Mouse (Mus musculus) hindbrain, embryonic 11.5 days (tissue): ENCODE data around the gene Zfp354c. TPM values are rescaled to one million over a fixed set of nuclear protein-coding genes. Genes with fewer than 3 reads are reported as not detected.

Experiments used
- ATAC-seq: fragments of 200-750 bp; cut with Nextera tagmentation; 2 replicates; pipeline ENCODE4 v1.8.0; 2017; ENCODE audit warnings: mild to moderate bottlenecking, moderate TSS enrichment, moderate library complexity; ENCODE audit not compliant: low FRiP score
- DNase-seq: peaks from one replicate; pipeline ENCODE4 v3.0.0-alpha.2; 2015; ENCODE audit warnings: low spot score
- H3K27ac ChIP-seq: fragments of 300-500 bp; sonication (generic); 2 replicates; pipeline ENCODE4 v1.5.1; 2014; ENCODE audit warnings: mild to moderate bottlenecking, low read depth, low read length
- H3K27me3 ChIP-seq: fragments of 300-500 bp; sonication (generic); 2 replicates; pipeline ENCODE4 v1.6.1; 2014; ENCODE audit warnings: mild to moderate bottlenecking, low read length, moderate library complexity, mixed read lengths; ENCODE audit not compliant: control insufficient read depth, insufficient read depth
- H3K36me3 ChIP-seq: fragments of 300-500 bp; sonication (generic); 2 replicates; pipeline ENCODE4 v1.6.1; 2014; ENCODE audit warnings: mild to moderate bottlenecking, low read length, moderate library complexity, mixed read lengths; ENCODE audit not compliant: control insufficient read depth, insufficient read depth
- H3K4me1 ChIP-seq: fragments of 300-500 bp; sonication (generic); replicated peaks from 2 replicates; pipeline ENCODE4 v1.6.1; 2014; ENCODE audit warnings: low read length, mixed read lengths; ENCODE audit not compliant: control insufficient read depth, insufficient read depth
- H3K4me2 ChIP-seq: fragments of 300-500 bp; sonication (generic); replicated peaks from 2 replicates; pipeline ENCODE4 v1.6.1; 2014; ENCODE audit warnings: mild to moderate bottlenecking, low read depth, low read length
- H3K4me3 ChIP-seq: fragments of 300-500 bp; sonication (generic); 2 replicates; pipeline ENCODE4 v1.5.1; 2014; ENCODE audit warnings: low read depth, low read length
- H3K9ac ChIP-seq: fragments of 300-500 bp; sonication (generic); 2 replicates; pipeline ENCODE4 v1.6.1; 2014; ENCODE audit warnings: low read depth, low read length
- H3K9me3 ChIP-seq: fragments of 300-500 bp; sonication (generic); 2 replicates; pipeline ENCODE4 v1.6.1; 2016; ENCODE audit warnings: low read length; ENCODE audit not compliant: control insufficient read depth
- WGBS: fragments of 180-500 bp; shearing (Covaris S2); extraction: QIAGEN DNeasy Blood & Tissue Kit; methylation state at CpG from one replicate; pipeline ENCODE4 v1.1.7; 2014; 5-methylcytosine and 5-hydroxymethylcytosine counted together
- polyA plus RNA-seq: library from polyadenylated mRNA; unstranded; fragments of >200 nt; fragmentation: Nextera tagmentation; extraction: Ambion mirVana; gene quantifications from 2 replicates; pipeline ENCODE4 v1.2.1, GENCODE M21; 2014

Zfp354c gene
- polyA plus RNA-seq: 39.4 and 46.4 TPM in 2 replicates

- H3K9ac ChIP-seq: peak within 1 kb of the TSS; percentile 93
- DNase-seq (peak; percentile 92), ATAC-seq (peak; percentile 96)
- peak within 1 kb of the TSS; percentile 69 for H3K4me2 ChIP-seq
- peak within 1 kb of the TSS; percentile 33; the same call in 1 of the 2 replicates for H3K27ac ChIP-seq
- H3K27me3 ChIP-seq: no peaks in the 10 kb centered on the region
- no peaks in the 10 kb centered on the region for H3K9me3 ChIP-seq
- peak within 1 kb of the TSS; percentile 86 for H3K4me3 ChIP-seq
- H3K36me3 ChIP-seq: peaks cover 8% of the 10 kb centered on the region; the same call in 1 of the 2 replicates
- H3K4me1 ChIP-seq: no peaks in the 10 kb centered on the region
- under 1% methylated on average over 40 of the region's 45 CpGs for WGBS
Measured at GRCm38 (mm10) chr11:50827010-50827953, at the start of gene Zfp354c. TSS of gene Zfp354c (minus strand) at chr11:50827724.

DNA sequence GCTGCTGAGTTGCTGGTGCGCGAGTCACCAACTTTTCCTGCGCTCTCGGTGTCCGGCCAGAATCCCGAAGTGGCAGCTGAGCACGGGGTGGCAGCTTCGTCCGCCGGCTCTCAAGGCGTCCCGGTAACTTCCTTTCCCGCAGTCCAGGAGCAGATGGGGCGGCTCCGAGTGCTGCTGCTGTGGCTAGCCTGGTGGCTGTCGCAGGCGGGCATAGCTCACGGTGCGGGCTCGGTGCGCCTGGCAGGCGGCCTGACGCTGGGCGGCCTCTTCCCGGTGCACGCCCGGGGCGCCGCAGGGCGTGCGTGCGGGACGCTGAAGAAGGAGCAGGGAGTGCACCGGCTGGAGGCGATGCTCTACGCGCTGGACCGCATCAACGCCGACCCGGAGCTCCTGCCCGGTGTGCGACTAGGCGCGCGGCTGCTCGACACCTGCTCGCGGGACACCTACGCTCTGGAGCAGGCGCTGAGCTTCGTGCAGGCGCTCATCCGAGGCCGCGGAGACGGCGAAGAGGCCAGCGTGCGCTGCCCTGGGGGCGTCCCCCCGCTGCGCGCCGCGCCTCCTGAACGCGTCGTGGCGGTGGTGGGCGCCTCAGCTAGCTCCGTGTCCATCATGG, 23.6 kb upstream of the Zfp354c start:
- Histone ChIP-seq H3K36me3 (no peaks in the 10 kb centered on the region), H3K27ac (no peak overlapping the region), H3K27me3 (peaks cover 50% of the 10 kb centered on the region), H3K4me2 (peak overlapping the region; percentile 84), H3K9me3 (no peaks in the 10 kb centered on the region), H3K4me3 (peak overlapping the region; percentile 37), H3K4me1 (peaks cover 5% of the 10 kb centered on the region; the same call in 1 of the 2 replicates), H3K9ac (peak overlapping the region; percentile 31; the same call in 1 of the 2 replicates)
- peak; percentile 57 for DNase-seq
- WGBS: under 1% methylated on average over 70 of the region's 72 CpGs
- no peak for ATAC-seq

DNA sequence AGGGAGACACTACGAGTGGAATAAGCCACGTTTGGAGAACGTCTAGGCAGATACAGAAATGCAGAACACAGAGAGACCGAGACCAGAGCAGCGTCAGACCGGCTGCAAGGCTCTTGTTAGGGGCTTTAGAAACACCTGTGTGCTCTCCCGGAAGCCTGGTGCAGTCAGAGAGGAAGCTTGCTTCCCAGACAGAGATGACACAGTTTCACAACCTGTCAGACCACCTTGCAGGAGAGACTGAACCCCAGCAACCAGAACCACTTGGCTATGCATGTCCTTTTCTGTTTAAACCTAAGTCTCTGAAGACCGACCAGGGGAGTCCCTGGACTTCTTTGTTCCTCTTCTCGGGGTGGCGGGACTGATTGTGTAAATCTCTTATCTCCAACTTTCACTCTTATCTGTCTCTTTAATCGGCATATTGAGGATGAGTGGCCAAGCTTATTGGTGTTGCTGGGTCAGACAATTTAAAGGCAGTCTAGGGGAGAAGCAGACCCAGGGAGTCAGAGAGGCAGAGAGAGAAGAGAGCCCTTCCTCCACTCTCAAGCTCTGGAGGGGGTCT, 22.7 kb upstream of the Zfp354c start, which contains the start of gene Grm6:
Gene Grm6 (plus strand): TSS at position 509 of the 559 bp plus-strand sequence.
- Histone ChIP-seq H3K36me3 (no peaks in the 10 kb centered on the region), H3K4me2 (peak within 1 kb of the TSS; percentile 84), H3K9ac (peak within 1 kb of the TSS; percentile 31; the same call in 1 of the 2 replicates), H3K27ac (no peak within 1 kb of the TSS), H3K27me3 (peaks cover 50% of the 10 kb centered on the region), H3K4me1 (peaks cover 5% of the 10 kb centered on the region; the same call in 1 of the 2 replicates), H3K9me3 (no peaks in the 10 kb centered on the region), H3K4me3 (peak within 1 kb of the TSS; percentile 37)
- ATAC-seq (no peak), DNase-seq (peak; percentile 32)
- WGBS: 2% methylated on average over 11 of the region's 11 CpGs

GRCm38 (mm10) chr11:50849310-50849709, 21.8 kb upstream of the Zfp354c start:
- Histone ChIP-seq H3K9ac (no peak overlapping the region), H3K4me3 (no peak overlapping the region), H3K9me3 (no peaks in the 10 kb centered on the region), H3K27ac (no peak overlapping the region), H3K4me2 (no peak overlapping the region), H3K36me3 (no peaks in the 10 kb centered on the region), H3K4me1 (peaks cover 5% of the 10 kb centered on the region; the same call in 1 of the 2 replicates), H3K27me3 (peaks cover 50% of the 10 kb centered on the region)
- DNase-seq (no peak), ATAC-seq (no peak)
- WGBS: 9% methylated on average over 10 of the region's 10 CpGs

DNA sequence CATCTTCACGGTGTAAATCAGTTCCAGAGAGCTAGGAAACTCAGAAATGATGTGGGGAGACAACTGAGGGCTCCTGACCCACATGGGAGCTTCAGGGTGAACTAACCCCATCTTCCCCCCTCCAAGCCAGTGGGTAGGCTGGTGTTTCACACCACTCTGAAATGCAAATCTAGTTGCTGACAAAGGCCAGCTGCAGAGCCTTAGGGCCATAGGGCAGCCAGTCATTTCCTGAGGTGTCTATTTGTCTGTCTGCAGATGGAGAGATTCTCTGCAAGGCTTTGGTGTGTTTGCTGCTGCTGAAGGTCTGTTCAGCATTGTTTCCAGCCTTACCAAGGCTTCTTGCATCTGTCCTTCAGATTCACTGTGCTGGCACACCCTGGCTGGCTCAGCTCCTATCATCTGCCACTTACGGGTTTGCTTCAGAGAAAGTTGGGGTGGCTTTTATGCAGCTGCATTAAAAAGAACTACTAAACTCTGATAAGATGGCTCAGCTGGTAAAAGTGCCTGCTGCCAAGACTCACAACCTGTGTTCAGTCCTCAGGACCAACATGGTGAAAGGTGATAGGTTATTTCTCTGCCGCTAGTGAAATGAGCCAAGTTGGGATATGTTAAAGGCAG, 21.1 kb upstream of the Zfp354c start:
- H3K4me2 ChIP-seq: no peak overlapping the region
- no peak overlapping the region for H3K9ac ChIP-seq
- peaks cover 5% of the 10 kb centered on the region; the same call in 1 of the 2 replicates for H3K4me1 ChIP-seq
- H3K27ac ChIP-seq: no peak overlapping the region
- H3K4me3 ChIP-seq: no peak overlapping the region
- no peaks in the 10 kb centered on the region for H3K36me3 ChIP-seq
- DNase-seq (no peak), ATAC-seq (no peak)
- H3K9me3 ChIP-seq: no peaks in the 10 kb centered on the region
- WGBS: 36% methylated on average over 3 of the region's 3 CpGs
- peaks cover 50% of the 10 kb centered on the region for H3K27me3 ChIP-seq

DNA sequence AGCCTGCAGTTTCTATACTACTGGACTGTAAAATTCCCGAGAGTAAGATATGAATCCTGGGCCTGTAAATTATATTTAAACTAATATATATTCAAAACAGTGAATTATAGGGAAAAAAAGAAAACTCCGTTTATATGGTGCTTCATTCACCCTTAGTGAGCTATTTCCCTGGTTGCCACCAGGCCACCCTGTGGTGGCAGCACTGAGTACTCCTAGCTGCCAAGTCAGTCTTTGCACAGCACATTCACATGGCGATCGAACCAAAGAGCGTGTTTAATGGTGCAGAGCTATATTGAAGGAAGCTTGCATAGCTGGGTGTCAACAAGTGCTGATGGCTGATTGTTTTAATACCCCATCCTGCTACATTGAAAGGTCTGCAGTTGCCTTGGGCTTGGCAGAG, 19.5 kb upstream of the Zfp354c start:
- Histone ChIP-seq H3K9ac (no peak overlapping the region), H3K4me2 (no peak overlapping the region), H3K27me3 (peaks cover 41% of the 10 kb centered on the region), H3K4me3 (no peak overlapping the region), H3K27ac (no peak overlapping the region), H3K9me3 (no peaks in the 10 kb centered on the region), H3K4me1 (peaks cover 5% of the 10 kb centered on the region; the same call in 1 of the 2 replicates), H3K36me3 (no peaks in the 10 kb centered on the region)
- peak; percentile 23 for DNase-seq
- WGBS: 74% methylated on average over 5 of the region's 5 CpGs
- no peak for ATAC-seq

- Histone ChIP-seq H3K9ac (no peak overlapping the region), H3K4me1 (peaks cover 4% of the 10 kb centered on the region; the same call in 1 of the 2 replicates), H3K27ac (no peak overlapping the region), H3K36me3 (no peaks in the 10 kb centered on the region), H3K9me3 (no peaks in the 10 kb centered on the region), H3K4me2 (no peak overlapping the region), H3K4me3 (no peak overlapping the region), H3K27me3 (peaks cover 30% of the 10 kb centered on the region)
- DNase-seq: no peak
- WGBS: 85% methylated on average over 3 of the region's 3 CpGs
- ATAC-seq: no peak
Measured at GRCm38 (mm10) chr11:50845951-50846350, 18.4 kb upstream of the Zfp354c start.
